Mouse (Mus musculus) testis, adult 2 months (tissue): Measurements from ENCODE around the gene Dthd1.

Experiments used
- CTCF ChIP-seq: fragments of 200-500 bp; IDR thresholded peaks from 2 replicates; pipeline ENCODE4 v1.5.1; 2012; ENCODE audit warnings: low read depth, mild to moderate bottlenecking, inconsistent platforms, low read length, moderate library complexity; ENCODE audit not compliant: control insufficient read depth, insufficient read depth, insufficient replicate concordance
- POLR2A ChIP-seq: fragments of 200-500 bp; IDR thresholded peaks from 2 replicates; pipeline ENCODE4 v1.6.1; 2012; ENCODE audit warnings: low read depth, mild to moderate bottlenecking, inconsistent platforms, low read length, moderate library complexity; ENCODE audit not compliant: control insufficient read depth

DNA sequence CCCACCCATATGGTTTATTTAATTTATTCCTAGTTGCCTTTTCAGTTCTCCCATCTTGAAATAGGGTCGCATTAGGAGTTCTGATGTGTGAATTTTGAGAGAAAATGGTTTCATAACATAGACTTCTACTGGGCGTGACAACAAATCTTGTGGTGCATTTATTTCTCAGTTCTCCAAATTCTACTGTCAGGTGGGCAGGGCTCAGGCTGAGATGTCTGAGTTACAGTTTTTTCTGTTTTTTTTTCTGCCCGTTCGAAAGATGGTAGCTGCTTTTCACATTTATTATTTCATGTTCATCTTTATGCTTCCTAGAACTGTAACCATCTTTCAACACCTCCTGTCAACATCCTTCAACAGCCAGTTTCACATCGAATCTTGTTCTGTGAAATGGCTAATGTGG lies 95.5 kb downstream of the Dthd1 start:
- no peak for TF ChIP-seq POLR2A
- no peak for TF ChIP-seq CTCF
